Mouse (Mus musculus) stomach, postnatal 0 days (tissue): Measurements from ENCODE around the gene Ckmt2. TPM values are rescaled to one million over a fixed set of nuclear protein-coding genes. Genes with fewer than 3 reads are reported as not detected.

Experiments used
- ATAC-seq: fragments of 200-750 bp; cut with Nextera tagmentation; 2 replicates; pipeline ENCODE4 v1.8.0; 2017; ENCODE audit not compliant: low FRiP score, low TSS enrichment
- DNase-seq: peaks from one replicate; pipeline ENCODE4 v3.0.0-alpha.2; 2016; ENCODE audit warnings: low spot score
- H3K27ac ChIP-seq: fragments of 300-500 bp; sonication (generic); replicated peaks from 2 replicates; pipeline ENCODE4 v1.5.1; 2014; ENCODE audit warnings: mild to moderate bottlenecking, control low read depth
- H3K27me3 ChIP-seq: fragments of 300-500 bp; sonication (generic); 2 replicates; pipeline ENCODE4 v1.6.1; 2014; ENCODE audit warnings: low read length; ENCODE audit not compliant: control insufficient read depth, insufficient read depth
- H3K36me3 ChIP-seq: fragments of 300-500 bp; sonication (generic); 2 replicates; pipeline ENCODE4 v1.6.1; 2014; ENCODE audit warnings: low read length, mixed read lengths; ENCODE audit not compliant: control insufficient read depth, insufficient read depth
- H3K4me1 ChIP-seq: fragments of 300-500 bp; sonication (generic); replicated peaks from 2 replicates; pipeline ENCODE4 v1.6.1; 2014; ENCODE audit warnings: antibody characterized with exemption; ENCODE audit not compliant: control insufficient read depth, insufficient read depth
- H3K4me2 ChIP-seq: fragments of 300-500 bp; sonication (generic); replicated peaks from 2 replicates; pipeline ENCODE4 v1.6.1; 2014; ENCODE audit warnings: low read depth, mild to moderate bottlenecking, control low read depth, moderate library complexity
- H3K4me3 ChIP-seq: fragments of 300-500 bp; sonication (generic); 2 replicates; pipeline ENCODE4 v1.5.1; 2014; ENCODE audit warnings: low read depth, low read length, control low read depth
- H3K9ac ChIP-seq: fragments of 300-500 bp; sonication (generic); 2 replicates; pipeline ENCODE4 v1.6.1; 2014; ENCODE audit warnings: mild to moderate bottlenecking, low read length, control low read depth, mixed read lengths
- H3K9me3 ChIP-seq: fragments of 300-500 bp; sonication (generic); 2 replicates; pipeline ENCODE4 v1.6.1; 2016; ENCODE audit warnings: low read length; ENCODE audit not compliant: control insufficient read depth
- CTCF ChIP-seq: IDR thresholded peaks from 2 replicates; pipeline ENCODE4 v1.5.1; 2016; ENCODE audit warnings: antibody characterized with exemption, low read depth, mild to moderate bottlenecking, moderate library complexity
- EP300 ChIP-seq: optimal IDR thresholded peaks from 2 replicates; pipeline ENCODE3; 2016; ENCODE audit warnings: antibody characterized with exemption
- WGBS: fragments of 180-500 bp; shearing (Covaris S2); extraction: QIAGEN DNeasy Blood & Tissue Kit; methylation state at CpG from one replicate; pipeline ENCODE4 v1.1.7; 2014; 5-methylcytosine and 5-hydroxymethylcytosine counted together
- polyA plus RNA-seq: library from polyadenylated mRNA; unstranded; fragments of >200 nt; fragmentation: Nextera tagmentation; extraction: Ambion mirVana; gene quantifications from 2 replicates; pipeline ENCODE4 v1.2.1, GENCODE M21; 2015

Gene Ckmt2
- polyA plus RNA-seq, 1 experiment from 2014 or later: 0.06 TPM

DNA sequence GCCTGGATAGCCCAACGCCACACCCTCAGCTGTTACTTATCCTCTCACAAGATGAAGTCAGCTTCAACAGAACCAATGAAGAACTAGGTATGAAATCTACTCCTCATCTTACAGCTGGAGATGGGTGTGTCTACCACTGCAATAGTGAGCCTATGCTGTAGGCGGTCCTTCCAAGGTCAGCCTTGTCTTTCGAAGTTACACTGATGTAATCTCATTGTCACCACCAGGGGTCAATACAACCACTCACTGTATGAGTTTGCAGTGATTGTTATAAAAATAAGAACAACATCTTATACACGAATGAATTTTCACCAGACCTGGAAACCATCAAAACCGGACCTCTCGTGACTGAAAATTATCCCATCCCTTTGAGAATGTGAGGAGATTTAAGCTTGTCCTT is 16.4 kb upstream of the Ckmt2 start:
- 72% methylated on average over 6 of the region's 6 CpGs for WGBS
- ATAC-seq (no peak), DNase-seq (no peak)
- no peaks in the 10 kb centered on the region for H3K4me1 ChIP-seq
- H3K27ac ChIP-seq: no peak overlapping the region
- H3K9me3 ChIP-seq: no peaks in the 10 kb centered on the region
- no peaks in the 10 kb centered on the region for H3K36me3 ChIP-seq
- no peaks in the 10 kb centered on the region for H3K27me3 ChIP-seq
- no peak for TF ChIP-seq EP300
- TF ChIP-seq CTCF: peak; percentile 70
- no peak overlapping the region for H3K9ac ChIP-seq
- H3K4me2 ChIP-seq: no peak overlapping the region
- no peak overlapping the region for H3K4me3 ChIP-seq

DNA sequence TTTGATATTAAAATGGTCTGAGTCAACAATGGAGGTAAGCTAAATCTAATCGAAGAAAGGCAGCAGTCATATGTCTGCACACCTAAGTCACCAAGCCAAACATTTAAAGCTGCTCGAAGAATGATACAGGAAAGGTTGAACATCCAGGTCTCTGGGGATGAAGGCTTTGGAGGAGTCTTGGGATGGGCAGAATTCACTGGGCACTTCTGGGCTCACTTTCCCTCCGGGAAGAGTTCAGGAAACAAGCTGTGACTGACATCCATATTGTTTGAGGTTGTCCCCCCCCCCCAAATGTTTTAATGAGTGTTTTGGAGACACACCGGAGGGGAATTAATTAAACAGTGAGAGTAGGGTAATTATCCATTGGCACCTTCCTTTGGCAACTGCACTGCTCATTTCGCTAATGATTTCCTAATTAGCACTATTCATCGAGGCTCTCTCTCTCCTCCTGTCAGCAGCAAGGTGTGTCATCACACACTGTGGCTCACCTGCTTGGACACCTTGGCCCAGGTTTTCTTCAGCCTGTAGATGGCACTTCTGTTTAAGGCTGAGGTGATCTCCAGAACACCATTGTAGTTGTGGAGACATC is 13.4 kb upstream of the Ckmt2 start:
- H3K4me3 ChIP-seq: no peak overlapping the region
- no peaks in the 10 kb centered on the region for H3K4me1 ChIP-seq
- H3K9ac ChIP-seq: no peak overlapping the region
- no peaks in the 10 kb centered on the region for H3K36me3 ChIP-seq
- H3K9me3 ChIP-seq: no peaks in the 10 kb centered on the region
- TF ChIP-seq EP300 (no peak), CTCF (no peak)
- no peak overlapping the region for H3K4me2 ChIP-seq
- no peak overlapping the region for H3K27ac ChIP-seq
- 87% methylated on average over 6 of the region's 6 CpGs for WGBS
- H3K27me3 ChIP-seq: no peaks in the 10 kb centered on the region
- DNase-seq (no peak), ATAC-seq (no peak)

DNA sequence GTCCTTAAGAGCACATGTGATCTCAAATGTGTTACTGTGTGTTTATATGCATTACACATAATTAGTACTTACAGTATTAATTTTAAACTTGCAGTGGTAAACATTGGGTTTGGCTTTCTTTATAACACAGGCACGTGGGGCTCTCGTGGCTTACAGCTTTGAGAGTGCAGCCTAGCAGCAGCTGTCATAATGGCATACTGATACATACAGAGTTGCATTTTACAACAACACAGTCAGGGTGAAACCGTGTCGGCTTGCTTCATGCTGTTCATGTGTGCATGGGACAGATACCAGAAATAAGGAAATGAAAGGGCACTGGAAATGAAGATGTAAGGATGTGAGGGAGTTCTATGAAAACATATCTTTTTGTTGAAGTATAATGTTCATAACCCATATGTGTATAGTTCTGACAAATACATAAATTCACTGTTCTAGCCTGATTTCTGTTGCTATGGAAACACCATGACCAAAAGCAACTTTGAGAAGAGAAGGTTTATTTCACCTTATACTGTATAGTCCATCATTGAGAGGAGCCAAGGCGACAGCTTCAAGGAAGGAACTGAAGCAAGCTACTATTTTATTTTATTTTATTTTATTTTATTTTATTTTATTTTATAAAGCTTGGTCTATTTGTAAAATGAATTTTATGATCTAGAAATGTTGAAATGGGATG is 8.2 kb upstream of the Ckmt2 start:
- no peak overlapping the region for H3K4me2 ChIP-seq
- ATAC-seq: no peak
- H3K9me3 ChIP-seq: no peaks in the 10 kb centered on the region
- H3K27me3 ChIP-seq: no peaks in the 10 kb centered on the region
- no peaks in the 10 kb centered on the region for H3K36me3 ChIP-seq
- 55% methylated on average over 5 of the region's 5 CpGs for WGBS
- no peak overlapping the region for H3K9ac ChIP-seq
- H3K4me3 ChIP-seq: no peak overlapping the region
- no peaks in the 10 kb centered on the region for H3K4me1 ChIP-seq
- no peak for TF ChIP-seq CTCF
- no peak for TF ChIP-seq EP300
- H3K27ac ChIP-seq: no peak overlapping the region
- DNase-seq: no peak

DNA sequence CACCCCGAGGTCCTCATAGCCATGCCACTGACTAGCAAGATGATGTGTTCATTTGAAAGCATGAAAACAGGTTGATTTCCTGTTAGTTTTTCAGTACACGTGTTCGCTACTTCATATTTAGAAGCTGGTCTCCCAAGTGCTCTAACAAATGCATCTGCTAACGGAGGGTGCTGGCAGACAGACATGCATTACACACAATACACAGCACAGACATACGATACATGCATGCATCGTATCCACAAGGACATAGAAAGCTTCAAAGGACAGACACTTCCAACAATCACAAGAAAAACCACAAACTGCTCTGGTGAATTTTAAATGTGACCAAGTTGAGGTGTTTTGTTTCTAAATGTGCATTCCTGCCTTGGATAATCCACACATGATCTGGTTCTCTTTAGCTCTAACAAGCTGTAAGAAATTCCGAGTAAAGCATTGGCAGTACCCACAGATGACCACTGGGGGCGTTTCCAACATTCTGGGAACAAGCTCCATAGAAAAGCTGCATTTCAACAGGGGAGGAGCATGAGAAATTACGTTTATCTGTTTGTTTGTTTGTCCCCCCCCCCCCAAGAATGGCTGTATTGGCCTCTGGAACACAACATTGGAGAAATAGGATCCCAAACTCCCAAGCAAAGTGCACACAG is 5.3 kb upstream of the Ckmt2 start:
- no peak overlapping the region for H3K27ac ChIP-seq
- TF ChIP-seq CTCF (peak; percentile 77), EP300 (no peak)
- H3K4me1 ChIP-seq: no peaks in the 10 kb centered on the region
- H3K9me3 ChIP-seq: no peaks in the 10 kb centered on the region
- DNase-seq (peak; percentile 49), ATAC-seq (no peak)
- no peak overlapping the region for H3K9ac ChIP-seq
- no peaks in the 10 kb centered on the region for H3K36me3 ChIP-seq
- H3K4me2 ChIP-seq: no peak overlapping the region
- no peaks in the 10 kb centered on the region for H3K27me3 ChIP-seq
- H3K4me3 ChIP-seq: no peak overlapping the region
- 58% methylated on average over 9 of the region's 9 CpGs for WGBS

DNA sequence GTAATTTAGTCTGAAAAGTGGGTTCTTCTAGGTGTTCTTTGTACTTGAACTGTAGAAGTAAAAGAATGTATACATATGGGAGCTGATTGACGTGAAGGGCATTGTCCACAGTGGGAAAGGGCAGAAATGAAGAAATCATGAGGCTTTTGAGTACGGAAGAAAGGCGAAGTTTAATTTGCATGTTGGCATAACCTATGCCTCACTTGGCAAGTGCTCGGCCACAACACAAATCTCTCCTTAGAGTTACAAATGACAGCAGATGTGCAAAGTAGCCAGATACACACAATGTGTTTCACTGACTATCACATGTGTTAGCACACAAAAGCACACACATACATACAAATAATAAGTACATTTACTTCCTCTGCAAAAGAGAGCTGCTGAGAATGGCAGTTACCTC is 3.6 kb upstream of the Ckmt2 start:
- H3K9me3 ChIP-seq: no peaks in the 10 kb centered on the region
- no peaks in the 10 kb centered on the region for H3K36me3 ChIP-seq
- TF ChIP-seq EP300 (no peak), CTCF (no peak)
- no peak for ATAC-seq
- H3K4me1 ChIP-seq: no peaks in the 10 kb centered on the region
- no peaks in the 10 kb centered on the region for H3K27me3 ChIP-seq
- no peak overlapping the region for H3K4me3 ChIP-seq
- no peak for DNase-seq
- H3K4me2 ChIP-seq: no peak overlapping the region
- WGBS: 77% methylated on average over 4 of the region's 4 CpGs
- H3K9ac ChIP-seq: no peak overlapping the region
- H3K27ac ChIP-seq: no peak overlapping the region

DNA sequence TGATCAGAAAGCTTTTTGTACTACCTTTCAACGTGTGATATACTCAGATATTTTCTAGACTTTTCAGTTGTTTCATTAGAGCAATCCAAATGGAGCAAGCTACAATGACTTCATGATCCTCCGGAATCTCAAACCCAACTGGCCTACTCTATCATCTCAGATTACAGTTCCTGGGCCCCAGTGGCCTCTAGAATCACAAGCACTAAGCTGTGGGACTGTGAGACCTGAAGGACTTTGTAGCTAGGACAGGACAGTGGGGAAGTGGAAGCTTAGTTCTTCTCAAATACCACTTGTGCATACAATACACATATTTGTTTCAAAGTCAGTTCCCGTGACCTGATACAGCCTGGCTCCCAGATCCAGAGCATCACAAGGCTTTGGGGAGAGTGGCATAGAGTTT is 1.3 kb upstream of the Ckmt2 start:
- Histone ChIP-seq H3K9me3 (no peaks in the 10 kb centered on the region), H3K27ac (no peak overlapping the region), H3K4me1 (no peaks in the 10 kb centered on the region), H3K9ac (no peak overlapping the region), H3K4me2 (no peak overlapping the region), H3K36me3 (no peaks in the 10 kb centered on the region), H3K27me3 (no peaks in the 10 kb centered on the region), H3K4me3 (no peak overlapping the region)
- DNase-seq (no peak), ATAC-seq (no peak)
- TF ChIP-seq CTCF (no peak), EP300 (no peak)
- WGBS: 80% methylated on average over 3 of the region's 3 CpGs
